Mouse (Mus musculus) megakaryocyte, embryonic 14.5 days (primary cell): ENCODE data around the gene Zbtb8os.

Experiments
- FLI1 ChIP-seq: IDR thresholded peaks from 2 replicates; pipeline ENCODE4 v1.6.1; 2012; ENCODE audit warnings: low read length, inconsistent platforms, mixed read lengths
- GATA1 ChIP-seq: IDR thresholded peaks from 3 replicates; pipeline ENCODE4 v1.6.1; 2012; ENCODE audit warnings: mixed read lengths, low read length, inconsistent platforms, borderline replicate concordance

- TF ChIP-seq GATA1 (no peak), FLI1 (no peak)
These were observed 27.3 kb downstream of the Zbtb8os start for GRCm38 (mm10) chr4:129362771-129363170.
